Mouse (Mus musculus) urinary bladder, postnatal 14 days (tissue): ENCODE measurements around the gene Terb2.
A peak's percentile ranks its signal among the peaks of the same experiment; 100 is the strongest.

ENCODE experiments used
- DNase-seq: peaks from one replicate; pipeline ENCODE4 v3.0.0; 2021; ENCODE audit warnings: low spot score

The Terb2 gene

GRCm38 (mm10) chr2:122233341-122233740, 47.3 kb downstream of the Terb2 start:
- no peak for DNase-seq

GRCm38 (mm10) chr2:122233759-122234557, 47.9 kb downstream of the Terb2 start:
- DNase-seq = peak; percentile 54

GRCm38 (mm10) chr2:122234611-122235288, 48.7 kb downstream of the Terb2 start, which contains the start of gene Sord:
TSS of gene Sord (plus strand) at chr2:122234749.
- peak; percentile 74 for DNase-seq

GRCm38 (mm10) chr2:122235425-122235824, 49.4 kb downstream of the Terb2 start:
- no peak for DNase-seq

GRCm38 (mm10) chr2:122236321-122236720, 50.2 kb downstream of the Terb2 start:
- no peak for DNase-seq

GRCm38 (mm10) chr2:122237891-122238470, 51.9 kb downstream of the Terb2 start:
- no peak for DNase-seq

GRCm38 (mm10) chr2:122240735-122241134, 54.7 kb downstream of the Terb2 start:
- DNase-seq = no peak

- DNase-seq = no peak
These were observed 55.2 kb downstream of the Terb2 start for GRCm38 (mm10) chr2:122241226-122241625.

- no peak for DNase-seq
These were observed 55.9 kb downstream of the Terb2 start for GRCm38 (mm10) chr2:122241935-122242334.

GRCm38 (mm10) chr2:122243671-122244131, 57.6 kb downstream of the Terb2 start:
- DNase-seq = peak; percentile 80

- DNase-seq = no peak
These were observed 61.7 kb downstream of the Terb2 start for GRCm38 (mm10) chr2:122247786-122248185.

GRCm38 (mm10) chr2:122255997-122256396, 69.9 kb downstream of the Terb2 start:
- no peak for DNase-seq
